Mouse (Mus musculus): ENCODE data around the gene Insyn1.

- TF ChIP-seq CTCF (IDR thresholded peaks at IDR 0.05; ENCODE audit: borderline replicate concordance, insufficient read depth, low read depth, low read length) (no peak), POLR2A (IDR thresholded peaks at IDR 0.05; ENCODE audit: borderline replicate concordance, insufficient read depth, low read length) (no peak)
These were observed 29.4 kb upstream of the Insyn1 start for GRCm38 (mm10) chr9:58458856-58459553.
